Mouse (Mus musculus) right cerebral cortex, postnatal 10 days (tissue): ENCODE measurements at regions not wholly inside any gene's neighbourhood (a gene's known extent, or its start where the extent isn't known, plus 50 kb on each side); places are given as distances from the start of the nearest gene placed in this dataset.

Experiments
- DNase-seq, 2 experiments: peaks; one replicate each; pipeline ENCODE4 v3.0.0; 2021; ENCODE audit warnings: low spot score in 2 of 2

DNA sequence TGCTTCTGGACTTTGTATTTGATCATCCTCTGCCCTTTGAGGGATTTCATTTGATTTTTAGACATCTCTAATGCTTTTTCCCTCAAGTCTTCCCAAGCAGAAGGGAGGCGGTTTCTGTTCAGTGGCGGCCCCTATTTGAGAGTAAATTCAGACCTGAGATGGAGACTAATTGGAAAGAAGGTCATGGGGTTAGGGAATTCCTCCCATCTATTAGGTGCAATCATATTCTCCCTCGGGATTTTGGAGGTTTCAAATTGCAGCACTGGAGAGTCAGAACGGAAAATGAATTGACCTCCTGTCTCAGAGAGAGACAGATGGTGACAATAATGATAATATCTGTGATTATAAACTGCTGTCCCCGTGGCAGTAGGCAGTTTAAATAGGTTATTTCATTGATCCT, 285.6 kb downstream of the 1810013L24Rik start:
- no peak for DNase-seq

DNA sequence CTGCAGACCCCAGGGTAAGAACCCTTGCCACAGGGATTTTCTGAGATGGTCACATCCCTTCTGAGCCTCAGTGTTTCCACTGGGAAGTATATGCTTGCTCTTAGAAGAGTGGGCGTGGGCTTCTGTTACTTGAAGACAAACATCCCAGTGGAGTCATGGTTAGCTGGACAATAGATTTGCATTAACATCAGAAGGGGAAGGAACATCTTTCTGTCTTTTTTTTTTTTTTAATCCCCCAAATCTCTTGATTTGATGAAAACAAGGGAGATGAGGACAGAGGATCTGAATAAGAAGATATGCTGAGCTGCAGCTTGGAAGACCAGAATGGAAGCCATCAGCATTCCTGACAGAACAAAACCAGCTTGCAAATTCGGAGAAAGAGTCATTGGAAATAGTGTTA, 291.7 kb downstream of the 1810013L24Rik start:
- peak in 1 of 2 experiments; percentile 34 for DNase-seq

DNA sequence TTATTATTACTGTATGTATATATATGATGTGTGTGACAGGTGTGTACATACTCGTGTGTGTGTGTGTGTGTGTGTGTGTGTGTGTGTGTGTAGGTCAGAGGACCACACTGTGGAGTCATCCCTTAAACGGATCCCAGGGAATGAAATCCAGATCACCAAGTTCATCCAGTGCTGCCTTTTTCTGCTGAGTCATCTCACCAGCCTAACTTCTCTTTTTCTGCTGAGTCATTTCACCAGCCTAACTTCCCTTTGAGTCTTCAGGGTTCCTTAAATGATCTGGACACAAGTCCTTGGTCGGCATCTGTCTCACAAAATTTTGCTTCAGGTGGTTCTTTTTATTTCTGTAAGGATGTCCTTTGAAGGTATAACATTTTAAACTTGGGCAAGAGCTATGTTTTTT, 302.2 kb downstream of the 1810013L24Rik start:
- DNase-seq, result no peak

DNA sequence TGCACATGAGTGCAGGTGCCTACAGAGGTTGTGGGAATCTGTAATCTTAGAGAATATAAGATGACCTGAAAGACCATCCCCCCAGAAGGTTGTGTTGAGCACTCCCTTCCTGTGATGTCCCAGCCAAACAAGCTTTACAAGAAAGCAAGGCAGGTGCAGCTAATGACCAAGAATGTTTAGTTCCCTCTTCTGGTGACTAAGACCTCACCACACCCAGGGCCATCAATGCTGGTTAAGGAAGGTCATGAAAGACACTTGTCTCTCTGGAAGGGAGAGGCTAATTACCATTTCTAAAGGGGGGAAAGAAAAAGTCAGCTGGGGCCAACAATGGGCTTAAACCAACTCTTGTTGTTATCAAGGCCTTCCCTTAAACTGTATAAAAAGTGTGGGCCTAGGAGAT, 302.9 kb downstream of the 1810013L24Rik start:
- no peak for DNase-seq

DNA sequence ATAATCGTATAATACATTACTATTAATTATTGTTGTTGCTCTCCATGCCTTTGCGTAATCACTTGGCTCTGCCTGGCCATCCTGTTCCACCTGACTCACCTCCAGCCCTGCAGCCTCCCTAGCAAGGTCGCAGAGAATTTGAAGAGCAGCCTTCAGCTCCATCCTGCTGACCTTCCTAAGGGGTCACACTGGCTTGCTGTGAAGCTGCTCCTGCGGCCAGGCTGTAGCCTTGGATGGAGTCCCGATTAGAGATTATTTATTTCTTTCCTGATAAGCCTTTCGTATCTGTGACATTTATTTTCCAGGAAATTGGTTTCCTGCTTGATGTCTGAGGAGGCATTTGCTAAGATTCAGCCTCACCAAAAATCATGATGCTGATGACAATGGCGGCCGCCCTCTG, 305.5 kb downstream of the 1810013L24Rik start:
- DNase-seq, result no peak

DNA sequence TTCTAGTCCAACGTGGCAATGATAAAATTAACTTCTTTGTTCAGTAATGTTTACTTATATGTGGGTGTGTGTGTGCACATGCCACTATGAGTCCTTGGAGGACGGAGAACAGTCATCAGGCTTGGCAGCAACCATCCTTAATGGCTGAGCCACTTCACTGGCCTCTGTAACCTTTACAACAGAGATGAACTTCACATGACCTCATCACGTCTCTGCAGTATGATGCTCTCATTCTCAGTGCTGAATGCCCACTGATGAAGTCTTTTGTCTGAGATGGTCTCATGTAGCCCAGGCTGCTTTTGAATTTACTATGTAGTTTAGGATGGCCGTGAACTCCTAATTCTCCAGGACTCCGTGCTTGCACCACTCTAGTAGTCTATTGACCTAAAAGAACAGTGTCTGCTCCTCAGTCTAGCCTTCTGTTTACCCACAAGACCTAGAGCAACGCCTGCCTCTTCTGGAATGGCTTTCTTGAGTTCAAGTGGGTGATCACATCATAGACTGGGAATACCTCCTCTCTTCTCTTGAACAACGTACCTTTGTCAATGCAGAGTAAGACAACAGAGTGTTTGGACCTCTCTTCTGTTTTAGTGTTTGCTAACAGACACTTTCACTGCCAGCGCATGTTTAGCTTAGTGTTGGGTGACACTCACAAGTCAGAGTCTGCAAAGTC, 308.8 kb downstream of the 1810013L24Rik start:
- DNase-seq, result no peak

DNA sequence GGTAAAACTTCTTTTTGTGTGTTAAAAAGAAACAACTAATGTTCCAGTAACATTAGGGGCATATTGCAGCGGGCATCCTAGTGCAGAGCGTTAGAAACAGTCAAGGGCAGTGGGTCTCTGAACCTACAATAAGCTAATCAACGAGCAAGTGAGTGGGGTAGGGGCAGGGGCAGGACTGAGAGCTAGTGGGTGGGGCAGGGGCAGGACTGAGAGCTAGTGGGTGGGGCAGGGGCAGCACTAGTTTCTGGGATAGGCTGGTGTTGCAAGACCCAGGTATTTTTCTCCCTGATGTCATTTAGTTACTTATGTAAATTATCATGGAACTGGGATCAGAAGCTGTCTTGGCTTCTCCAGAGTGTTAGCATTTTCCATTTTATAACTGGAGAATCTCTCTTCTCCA, 309.5 kb downstream of the 1810013L24Rik start:
- no peak for DNase-seq

DNA sequence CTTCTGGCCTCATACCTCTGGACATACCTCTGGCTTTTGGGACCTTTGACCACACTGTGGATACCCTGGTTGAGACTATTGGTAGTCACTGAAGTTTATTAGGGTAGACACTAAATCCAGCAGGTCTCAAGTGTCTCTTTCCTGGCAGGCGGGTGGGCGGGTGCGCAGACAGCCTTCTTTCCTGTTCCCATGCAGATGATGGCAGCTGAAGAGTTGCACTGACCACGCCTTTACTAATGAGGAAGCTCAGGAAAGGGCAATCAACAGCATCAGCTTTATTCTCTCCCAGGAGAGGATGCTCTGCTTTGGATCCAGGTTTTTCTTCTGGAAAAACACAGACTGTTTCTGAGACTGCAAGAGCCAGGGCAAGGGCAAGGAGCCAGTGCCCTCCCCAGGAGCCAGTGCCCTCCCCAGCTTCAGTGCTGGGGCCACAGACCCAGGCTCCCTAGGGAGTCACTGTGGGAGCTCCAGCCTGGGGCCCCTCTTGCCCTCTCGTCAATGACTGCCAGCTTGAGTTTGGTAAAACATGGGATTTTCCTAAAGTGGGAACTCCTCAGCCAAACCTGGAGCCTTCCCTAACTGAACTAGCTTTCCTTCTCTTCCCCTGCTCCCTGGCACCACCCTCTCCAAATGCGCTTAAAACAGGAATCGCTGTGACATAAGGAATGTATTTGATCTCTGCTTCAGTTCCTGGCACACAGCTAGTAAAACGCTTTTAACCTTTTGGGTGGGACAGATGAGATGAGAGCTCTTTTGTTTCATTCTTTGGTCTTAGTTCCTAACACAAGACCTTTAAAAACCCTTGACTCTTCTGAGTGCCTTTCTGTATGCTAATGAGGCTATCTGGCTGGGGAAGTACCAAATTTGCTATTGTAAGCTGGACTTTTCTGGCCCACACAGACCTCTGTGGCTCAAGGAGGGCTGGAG, 319.6 kb downstream of the 1810013L24Rik start:
- DNase-seq, result no peak

DNA sequence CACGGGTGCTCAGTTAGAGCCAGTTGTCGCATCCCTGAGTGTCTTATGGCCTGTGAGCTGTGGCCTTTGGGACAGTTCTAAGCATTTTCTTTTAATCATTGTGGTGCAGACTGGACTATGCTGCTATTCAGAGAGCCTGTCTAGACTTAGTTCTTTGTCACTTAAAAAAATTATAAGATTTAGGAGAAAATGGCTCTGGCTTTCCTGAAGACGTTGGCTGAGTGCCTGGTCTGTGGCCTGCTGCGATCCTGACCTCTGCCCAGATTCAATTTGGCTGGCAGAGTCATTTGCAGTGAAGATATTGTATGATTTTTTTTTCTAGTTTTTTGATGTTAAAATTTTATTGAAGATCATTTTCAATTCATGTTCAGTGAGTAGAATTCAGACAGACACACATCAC, 322.0 kb downstream of the 1810013L24Rik start:
- no peak for DNase-seq

DNA sequence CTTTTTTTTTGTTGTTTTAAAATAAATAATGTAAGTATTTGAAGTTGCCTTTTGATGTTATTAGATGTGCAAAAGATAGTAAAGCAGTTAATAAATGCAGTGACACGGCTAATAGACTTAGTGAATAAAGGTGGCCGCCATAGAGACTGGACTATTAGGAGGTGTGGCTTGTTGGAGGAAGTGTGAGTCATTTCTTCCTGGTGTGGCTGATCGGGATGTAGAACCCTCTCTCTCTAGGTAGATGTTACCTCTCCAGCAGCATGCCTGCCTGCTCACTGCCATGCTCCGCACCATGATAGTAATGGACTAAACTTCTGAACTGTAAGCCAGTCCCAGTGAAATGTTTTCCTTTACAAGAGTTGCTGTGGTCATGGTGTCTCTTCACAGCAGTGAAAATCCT, 323.6 kb downstream of the 1810013L24Rik start:
- no peak for DNase-seq

DNA sequence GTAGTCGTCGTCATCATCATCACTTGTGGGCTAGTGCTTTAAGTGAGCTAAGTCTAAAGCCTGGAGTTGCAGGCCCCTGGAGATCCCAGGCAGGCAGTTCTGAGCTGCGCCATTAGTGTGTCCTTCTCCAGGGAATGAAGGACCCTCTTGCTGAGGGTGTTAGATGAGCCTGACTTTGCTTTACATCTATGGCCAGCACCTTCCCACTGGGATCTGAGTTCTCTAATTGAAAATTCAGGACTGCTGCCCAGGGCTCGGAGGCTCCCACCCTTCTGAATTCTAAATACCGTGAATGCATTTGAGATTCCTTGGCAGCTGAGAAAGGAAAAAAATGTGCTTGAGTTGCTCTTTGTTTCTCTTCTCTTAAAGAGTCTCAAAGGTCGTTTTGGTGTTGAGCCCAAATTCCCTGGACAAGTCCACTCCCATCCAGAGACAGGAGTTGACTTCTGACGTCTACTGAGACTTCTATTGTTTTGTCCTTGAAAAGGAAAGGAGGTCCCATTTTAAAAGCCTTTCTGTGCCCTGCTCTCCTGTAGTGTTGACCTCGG, 335.9 kb downstream of the 1810013L24Rik start:
- no peak for DNase-seq

DNA sequence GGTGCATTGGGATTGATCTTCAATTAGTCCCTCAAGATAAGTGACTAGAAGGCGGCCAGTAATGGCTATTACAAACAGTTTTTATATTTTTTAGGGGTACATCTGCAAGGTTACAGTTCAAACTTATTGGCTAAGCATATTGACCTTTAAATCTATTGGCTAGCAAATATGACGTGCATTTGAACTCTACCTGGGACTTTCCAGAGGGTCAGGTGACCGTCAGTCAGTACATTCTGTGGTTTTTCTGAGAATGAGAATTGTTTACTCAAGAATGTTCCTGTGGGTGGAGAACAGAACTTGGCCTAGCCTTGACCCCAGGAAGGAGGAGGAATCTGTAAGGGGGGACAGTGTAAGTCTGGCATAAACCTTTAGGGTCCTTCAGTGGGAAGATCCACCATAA, 346.5 kb downstream of the 1810013L24Rik start:
- no peak for DNase-seq

DNA sequence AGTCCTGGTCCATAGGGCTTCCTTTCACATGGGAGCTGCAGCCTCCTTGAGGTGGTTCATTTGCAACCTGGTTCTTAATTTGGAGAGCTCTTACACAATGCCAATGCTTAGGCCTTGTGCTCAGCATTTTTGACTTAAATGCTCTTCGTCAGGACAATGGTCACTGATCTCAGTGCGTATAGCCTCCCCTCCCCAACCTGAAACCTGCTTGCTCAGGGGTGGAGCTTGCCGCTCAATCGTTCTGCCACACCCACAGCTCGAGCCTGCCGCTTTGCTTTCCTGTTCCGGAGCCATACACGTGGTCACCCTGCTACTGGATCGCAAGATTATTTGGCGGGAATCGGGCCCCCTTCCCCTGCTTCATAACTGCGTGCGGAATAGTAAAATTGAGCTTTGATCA, 365.9 kb downstream of the 1810013L24Rik start:
- no peak for DNase-seq

DNA sequence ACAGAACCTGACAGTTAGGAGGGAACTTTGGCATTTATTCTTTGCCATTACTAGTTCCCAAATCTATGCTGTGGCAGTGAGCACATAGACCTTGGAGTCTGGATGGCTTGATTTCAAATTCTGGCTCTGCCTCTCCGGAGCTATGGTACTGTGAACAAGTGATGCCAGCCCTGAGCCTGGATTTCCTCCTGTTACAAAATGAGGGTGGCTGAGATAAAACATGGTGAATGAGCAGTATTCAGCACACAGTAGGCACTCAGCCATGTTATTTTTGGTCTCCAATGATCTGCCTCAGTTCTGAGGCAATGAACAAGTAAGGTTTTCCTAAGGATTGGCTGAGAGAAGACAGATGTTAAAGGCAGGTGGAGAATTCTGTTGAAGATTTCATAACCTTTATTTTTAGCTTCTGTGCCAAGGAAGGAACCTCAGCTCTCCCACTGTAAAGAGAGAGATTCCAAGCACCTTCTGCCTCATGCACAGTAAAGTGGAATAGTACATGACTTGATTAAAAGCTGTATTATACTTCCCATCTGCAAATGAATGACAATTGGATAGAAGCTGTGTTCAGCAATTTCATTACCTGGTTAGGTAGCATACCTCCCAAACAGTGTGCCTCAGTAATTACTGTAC, 369.1 kb downstream of the 1810013L24Rik start:
- peak; percentile 30 to 48 for DNase-seq

DNA sequence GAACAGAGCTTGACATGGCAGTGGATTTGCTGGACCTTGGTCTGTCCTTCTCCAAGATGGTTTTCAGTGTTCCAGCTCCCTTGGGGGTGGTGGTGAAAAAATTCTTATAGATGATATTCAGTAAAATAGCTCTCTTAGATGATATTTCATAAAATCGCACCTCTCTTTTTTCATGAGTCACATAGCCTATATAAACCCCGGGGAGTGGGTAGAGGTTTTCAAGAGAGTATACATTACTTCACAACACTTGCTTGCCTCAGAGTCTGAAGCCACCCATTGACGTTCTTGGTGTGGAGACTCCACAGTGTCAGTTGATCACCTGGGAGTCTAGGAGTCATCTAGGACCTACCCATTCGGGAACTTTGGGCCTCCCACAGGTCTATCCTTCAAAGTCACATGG, 378.7 kb downstream of the 1810013L24Rik start:
- DNase-seq, result no peak

DNA sequence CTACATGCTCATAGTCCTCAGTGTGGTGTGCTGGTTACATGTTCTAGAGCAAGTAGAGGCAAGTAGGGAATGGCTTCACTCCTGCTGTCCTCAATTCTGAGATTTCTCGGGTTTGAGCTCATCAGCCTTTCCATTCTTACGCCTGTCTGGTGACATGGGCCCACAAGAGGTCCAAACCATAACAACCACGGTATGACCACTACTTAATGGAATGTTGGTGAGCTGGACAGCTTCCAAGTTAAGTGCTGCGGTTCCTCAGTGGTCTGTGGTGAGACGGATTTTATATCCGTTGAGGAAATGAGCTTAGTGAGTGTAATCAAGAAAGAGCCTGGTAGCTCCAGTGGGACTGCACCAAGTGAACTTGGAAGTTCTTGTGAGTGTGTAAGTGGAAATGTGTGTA, 381.6 kb downstream of the 1810013L24Rik start:
- DNase-seq, result no peak

DNA sequence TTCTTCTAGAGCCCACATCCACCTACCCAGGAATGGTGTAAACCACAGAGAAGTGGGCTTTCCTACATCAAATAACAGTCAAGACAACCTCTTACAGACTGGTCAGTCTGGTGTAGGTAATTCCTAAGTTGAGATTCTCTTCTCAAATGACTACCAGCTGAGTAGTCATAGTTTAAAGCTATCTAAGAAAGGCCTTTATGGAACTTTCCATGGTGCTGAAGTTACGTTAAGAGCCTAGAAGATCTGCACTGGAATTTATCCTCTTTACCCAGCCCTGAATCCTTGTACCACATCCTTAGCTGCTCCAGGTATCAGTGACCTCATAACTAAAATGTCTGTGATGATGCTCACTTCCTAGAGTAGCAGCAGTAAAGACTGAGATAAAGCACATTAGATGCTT, 385.2 kb downstream of the 1810013L24Rik start:
- no peak for DNase-seq

DNA sequence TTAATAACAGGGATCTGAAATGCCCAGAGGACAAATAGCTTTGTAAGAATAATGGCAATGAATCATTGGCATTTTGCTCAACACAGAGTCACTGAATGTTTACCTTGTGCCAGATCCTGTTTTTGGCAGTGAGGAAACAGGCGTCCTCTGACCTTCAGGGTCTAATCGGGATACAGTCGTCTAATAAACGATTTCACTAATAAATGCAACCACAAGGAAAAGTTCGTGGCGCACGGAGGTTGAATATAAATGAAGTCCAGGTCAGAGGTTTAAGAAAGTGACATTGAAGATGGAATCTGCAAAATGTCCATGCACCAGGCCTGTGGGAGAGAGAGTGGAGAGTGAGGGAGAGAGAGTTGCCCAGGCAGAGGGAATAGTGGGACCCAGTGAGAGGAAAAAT, 387.5 kb downstream of the 1810013L24Rik start:
- no peak for DNase-seq

DNA sequence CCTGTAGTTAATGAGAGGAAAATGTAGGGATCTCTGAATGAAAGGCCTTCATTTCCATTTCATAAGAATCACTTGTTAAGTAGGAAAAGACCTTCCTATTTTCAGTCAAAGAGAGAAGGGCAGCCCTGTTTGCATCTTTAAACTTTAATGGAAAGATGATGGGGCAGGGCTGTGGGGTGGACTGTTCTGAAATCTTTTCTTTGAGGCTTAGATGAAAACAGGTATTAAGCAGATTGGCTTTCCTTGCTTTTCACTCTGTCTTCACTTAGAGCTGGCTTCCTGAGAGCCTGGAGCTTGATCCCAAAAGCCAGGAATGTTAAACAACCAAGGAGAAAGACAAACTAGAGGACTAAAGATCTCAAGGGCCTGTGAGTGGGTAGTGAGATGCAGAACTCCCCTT, 400.3 kb downstream of the 1810013L24Rik start:
- DNase-seq, result no peak

DNA sequence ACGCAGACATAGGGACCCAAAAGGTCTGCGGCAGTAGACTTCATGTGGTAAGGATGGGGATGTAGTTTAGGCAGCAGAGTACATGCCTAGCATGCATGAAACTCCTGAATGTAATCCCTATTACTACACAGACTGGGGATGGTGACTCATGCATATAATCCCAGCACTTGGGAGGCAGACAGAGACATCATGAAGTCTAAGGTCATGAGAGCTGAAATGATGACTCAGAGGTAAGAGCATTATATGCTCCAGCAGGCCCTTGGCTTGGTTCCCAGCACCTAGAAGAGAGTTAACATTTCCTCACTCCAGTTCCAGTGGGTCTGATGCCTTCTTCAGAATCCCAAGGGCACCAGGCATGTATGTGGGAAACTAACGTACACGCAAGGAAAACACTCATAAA, 412.2 kb downstream of the 1810013L24Rik start:
- no peak for DNase-seq

DNA sequence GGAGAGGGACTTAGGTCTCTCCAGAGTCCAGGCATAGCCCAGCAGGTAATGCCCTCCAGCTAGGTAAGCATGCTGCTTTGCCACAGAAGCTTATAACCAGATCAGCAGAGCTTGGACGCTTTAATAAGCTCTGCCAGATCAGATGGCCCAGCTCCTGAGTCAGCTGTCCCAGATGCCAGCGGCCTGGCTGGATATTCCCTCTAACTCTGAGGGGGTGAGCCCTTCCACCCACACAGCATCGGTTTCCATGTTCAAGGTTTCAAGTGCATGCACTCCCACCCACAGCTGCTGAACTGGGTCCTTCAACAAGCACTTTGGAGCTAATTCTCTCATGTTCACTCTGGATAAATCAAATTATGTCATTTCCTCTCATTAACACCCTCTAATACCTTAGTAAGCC, 417.3 kb downstream of the 1810013L24Rik start:
- DNase-seq, result no peak

DNA sequence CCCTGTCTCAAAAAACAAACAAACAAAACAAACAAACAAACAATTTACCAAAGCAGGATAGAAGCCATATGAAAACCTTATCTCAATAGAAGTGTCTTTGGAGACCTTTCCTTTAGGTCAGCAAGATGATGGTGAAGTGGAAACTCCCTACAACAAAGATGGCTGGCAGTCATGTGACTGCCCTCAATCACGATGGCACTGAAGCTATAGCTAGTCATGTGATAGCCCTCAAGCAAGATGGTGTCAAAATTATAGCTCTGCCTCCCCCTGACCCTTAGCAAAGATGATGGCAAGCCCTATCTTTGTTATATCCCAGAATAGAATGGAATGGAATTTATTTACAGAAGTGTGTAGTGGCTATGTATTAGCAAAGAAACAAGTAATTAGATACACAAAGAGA, 423.2 kb downstream of the 1810013L24Rik start:
- DNase-seq, result no peak
